Mouse (Mus musculus): ENCODE results near the gene Tmem14a. TPM values are rescaled to one million over a fixed set of nuclear protein-coding genes. Genes with fewer than 3 reads are reported as not detected.

Gene Tmem14a
- total and polyA plus RNA-seq, 3 experiments, result 1.3 to 1.7 TPM; not detected in 1

DNA sequence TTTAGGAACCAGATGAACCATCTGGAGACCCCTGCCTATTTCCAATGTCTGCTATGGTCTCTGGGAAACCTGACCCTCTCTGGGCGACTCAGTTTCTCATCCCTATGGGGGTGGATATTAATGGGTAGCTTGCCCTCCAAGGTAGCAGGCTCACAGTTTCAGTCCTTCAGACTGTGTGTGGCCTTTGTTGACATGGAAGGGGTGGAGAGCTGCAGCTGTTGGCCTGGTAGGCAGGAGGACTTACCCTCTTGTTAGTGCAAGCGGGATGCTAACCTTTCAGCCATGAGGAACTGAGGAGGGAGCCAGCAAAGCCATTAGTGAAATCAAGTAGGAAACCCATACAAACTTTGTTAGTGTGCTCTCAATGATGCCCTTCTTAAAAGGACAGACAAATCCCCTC lies 12.0 kb downstream of the Tmem14a start:
- Histone ChIP-seq H3K9me3 (replicated peaks; ENCODE audit: insufficient read depth, low read length) (no peaks in the 10 kb centered on the region), H3K4me3 (ENCODE audit: control insufficient read depth in 1 of 2, insufficient read depth in 1 of 2, low read depth in 2 of 2, low read length in 2 of 2) (no peak overlapping the region), H3K9ac (ENCODE audit: control insufficient read depth, low read depth, low read length, poor library complexity, severe bottlenecking) (no peak overlapping the region), H3K79me2 (ENCODE audit: control insufficient read depth, insufficient read depth, low read length, poor library complexity) (no peaks in the 10 kb centered on the region), H3K27me3 (ENCODE audit: control insufficient read depth in 1 of 2, insufficient read depth in 2 of 2, low read length in 2 of 2) (no peaks in the 10 kb centered on the region), H3K4me1 (ENCODE audit: control insufficient read depth in 1 of 2, insufficient read depth in 2 of 2, low read length in 2 of 2) (no peaks in the 10 kb centered on the region), H3K36me3 (ENCODE audit: control insufficient read depth in 1 of 2, insufficient read depth in 2 of 2, low read length in 2 of 2) (no peaks in the 10 kb centered on the region), H3K27ac (ENCODE audit: control insufficient read depth, low read depth, low read length) (no peak overlapping the region)
- TF ChIP-seq POLR2A (IDR thresholded peaks at IDR 0.05; ENCODE audit: control insufficient read depth in 1 of 2, insufficient read depth in 1 of 2, low read depth in 1 of 2, low read length in 2 of 2, poor library complexity in 1 of 2) (no peak), ETS1 (IDR thresholded peaks at IDR 0.05; ENCODE audit: low read depth, low read length) (no peak), NELFE (IDR thresholded peaks at IDR 0.05; ENCODE audit: low read depth, low read length) (no peak), MYC (IDR thresholded peaks at IDR 0.05; ENCODE audit: low read depth, low read length) (no peak)
- DNase-seq (ENCODE audit: low read depth, low spot score), result no peak

DNA sequence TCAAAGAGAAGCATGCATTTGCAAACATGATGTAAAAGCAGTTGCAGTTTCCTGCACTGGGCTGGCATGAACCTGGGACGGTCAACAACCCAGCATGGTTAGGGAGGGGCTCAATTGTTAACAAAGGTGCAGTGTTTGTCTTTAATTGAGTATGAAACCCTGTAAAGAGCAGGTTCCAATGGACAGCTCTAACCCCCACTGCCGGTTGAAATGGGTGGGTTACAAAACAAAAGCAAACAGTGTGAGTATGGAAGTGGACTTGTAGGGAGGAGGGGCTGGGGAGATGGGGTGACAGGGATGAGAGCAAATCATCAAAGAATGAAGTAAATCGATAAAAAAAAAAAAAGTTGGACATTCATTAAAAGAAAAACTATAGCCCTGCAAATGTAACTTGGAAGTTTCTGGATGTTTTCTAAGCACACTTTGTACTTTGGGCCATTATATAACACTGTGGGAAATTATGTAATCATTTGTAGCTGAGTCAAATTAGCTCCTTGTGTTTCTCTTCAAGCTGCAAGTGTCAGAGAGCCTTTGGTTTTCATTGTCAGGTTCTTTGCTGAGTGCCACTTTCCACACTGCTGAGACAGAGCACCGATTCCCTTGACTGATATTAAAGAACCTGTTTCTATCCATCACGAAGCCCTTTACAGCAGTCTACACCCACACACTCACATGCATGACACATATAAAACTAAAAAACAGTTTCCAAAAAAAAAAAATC lies 13.5 kb downstream of the Tmem14a start:
- no peak overlapping the region for H3K4me3 ChIP-seq (ENCODE audit: control insufficient read depth in 1 of 2, insufficient read depth in 1 of 2, low read depth in 2 of 2, low read length in 2 of 2)
- DNase-seq (ENCODE audit: low read depth, low spot score), result no peak
- no peak overlapping the region for H3K9ac ChIP-seq (ENCODE audit: control insufficient read depth, low read depth, low read length, poor library complexity, severe bottlenecking)
- no peaks in the 10 kb centered on the region for H3K36me3 ChIP-seq (ENCODE audit: control insufficient read depth in 1 of 2, insufficient read depth in 2 of 2, low read length in 2 of 2)
- TF ChIP-seq ZKSCAN1 (IDR thresholded peaks at IDR 0.05; ENCODE audit: low read depth, low read length) (no peak), RAD21 (IDR thresholded peaks at IDR 0.05; ENCODE audit: low read depth, low read length) (no peak), GATA1 (IDR thresholded peaks at IDR 0.05; ENCODE audit: low read depth, low read length) (no peak), BHLHE40 (IDR thresholded peaks at IDR 0.05; ENCODE audit: borderline replicate concordance, low read depth, low read length) (no peak), MAX (IDR thresholded peaks at IDR 0.05; ENCODE audit: low read length) (no peak), EP300 (IDR thresholded peaks at IDR 0.05; ENCODE audit: low read depth in 1 of 2, low read length in 2 of 2) (no peak), MAZ (IDR thresholded peaks at IDR 0.05; ENCODE audit: low read depth, low read length) (no peak), SMC3 (IDR thresholded peaks at IDR 0.05; ENCODE audit: low read depth, low read length) (no peak), MXI1 (IDR thresholded peaks at IDR 0.05; ENCODE audit: low read depth, low read length) (no peak), TBP (IDR thresholded peaks at IDR 0.05; ENCODE audit: low read depth, low read length) (no peak), USF1 (IDR thresholded peaks at IDR 0.05; ENCODE audit: low read depth, low read length) (no peak), RCOR1 (IDR thresholded peaks at IDR 0.05; ENCODE audit: low read depth, low read length) (no peak), KAT2A (conservative IDR thresholded peaks at IDR 0.05; ENCODE audit: low read depth, low read length) (no peak)
- H3K9me3 ChIP-seq (replicated peaks; ENCODE audit: insufficient read depth, low read length), result no peaks in the 10 kb centered on the region
- no peaks in the 10 kb centered on the region for H3K27me3 ChIP-seq (ENCODE audit: control insufficient read depth in 1 of 2, insufficient read depth in 2 of 2, low read length in 2 of 2)
- H3K79me2 ChIP-seq (ENCODE audit: control insufficient read depth, insufficient read depth, low read length, poor library complexity), result no peaks in the 10 kb centered on the region
- H3K27ac ChIP-seq (ENCODE audit: control insufficient read depth, low read depth, low read length), result no peak overlapping the region
- no peaks in the 10 kb centered on the region for H3K4me1 ChIP-seq (ENCODE audit: control insufficient read depth in 1 of 2, insufficient read depth in 2 of 2, low read length in 2 of 2)
